Mouse (Mus musculus) large intestine, adult 2 months (tissue): ENCODE results near the gene Rilpl1. TPM values are rescaled to one million over a fixed set of nuclear protein-coding genes. Genes with fewer than 3 reads are reported as not detected.
"Not testable (repeated sequence)": the region's sequence is repeated elsewhere in the genome, so short reads cannot be mapped to it uniquely, and the experiment has no call there.

Experiments
- DNase-seq: peaks from one replicate; pipeline ENCODE4 v3.0.0-alpha.2; 2012; ENCODE audit warnings: low read depth, low spot score
- WGBS: fragments of 180-500 bp; shearing (Covaris S2); methylation state at CpG from one replicate; pipeline ENCODE4 v1.1.7; 2018; 5-methylcytosine and 5-hydroxymethylcytosine counted together
- polyA plus RNA-seq: library from polyadenylated mRNA; depleted of rRNA; stranded (reverse); fragments of >200 nt; gene quantifications from 2 replicates; pipeline ENCODE4 v1.2.3, GENCODE M21; 2012

Rilpl1 gene
- polyA plus RNA-seq, 1 experiment, result 1.8 TPM

GRCm38 (mm10) chr5:124463462-124463861, 67.7 kb downstream of the Rilpl1 start:
- WGBS, result 87% methylated on average over 5 of the region's 5 CpGs
- DNase-seq, result no peak

GRCm38 (mm10) chr5:124462297-124463025, 68.7 kb downstream of the Rilpl1 start:
- WGBS, result 84% methylated on average over 8 of the region's 8 CpGs
- no peak for DNase-seq

GRCm38 (mm10) chr5:124460922-124461321, 70.3 kb downstream of the Rilpl1 start:
- 89% methylated on average over 14 of the region's 14 CpGs for WGBS
- not testable (repeated sequence) for DNase-seq

- 92% methylated on average over 6 of the region's 6 CpGs for WGBS
- DNase-seq, result no peak
Observed at GRCm38 (mm10) chr5:124456762-124457161, 74.4 kb downstream of the Rilpl1 start.

- DNase-seq, result no peak
- 53% methylated on average over 1 of the region's 1 CpGs for WGBS
Observed at GRCm38 (mm10) chr5:124454082-124454419, 77.1 kb downstream of the Rilpl1 start.

GRCm38 (mm10) chr5:124453339-124454081, 77.7 kb downstream of the Rilpl1 start:
- WGBS, result 39% methylated on average over 13 of the region's 13 CpGs
- no peak for DNase-seq

- WGBS, result 60% methylated on average over 15 of the region's 15 CpGs
Observed at GRCm38 (mm10) chr5:124452494-124453228, 78.5 kb downstream of the Rilpl1 start.

GRCm38 (mm10) chr5:124450641-124451340, 80.4 kb downstream of the Rilpl1 start:
- WGBS, result 39% methylated on average over 16 of the region's 16 CpGs
- DNase-seq, result no peak

More at GRCm38 (mm10) chr5:124452494-124453228, 78.5 kb downstream of the Rilpl1 start:
- DNase-seq, result no peak

- WGBS, result 27% methylated on average over 7 of the region's 7 CpGs
- no peak for DNase-seq
Observed at GRCm38 (mm10) chr5:124450051-124450450, 81.1 kb downstream of the Rilpl1 start.

- WGBS, result 20% methylated on average over 6 of the region's 6 CpGs
- DNase-seq, result no peak
Observed at GRCm38 (mm10) chr5:124449494-124449893, 81.7 kb downstream of the Rilpl1 start.

- 2% methylated on average over 15 of the region's 15 CpGs for WGBS
Observed at GRCm38 (mm10) chr5:124446301-124446881, 84.8 kb downstream of the Rilpl1 start.

GRCm38 (mm10) chr5:124445621-124446293, 85.4 kb downstream of the Rilpl1 start:
- 5% methylated on average over 57 of the region's 77 CpGs for whole genome bisulfite sequencing
- no peak for DNase-seq

More at GRCm38 (mm10) chr5:124446301-124446881, 84.8 kb downstream of the Rilpl1 start:
- DNase-seq, result no peak

- WGBS, result 7% methylated on average over 63 of the region's 66 CpGs
- no peak for DNase-seq
Observed at GRCm38 (mm10) chr5:124444661-124445561, 86.3 kb downstream of the Rilpl1 start.

- 66% methylated on average over 3 of the region's 3 CpGs for WGBS
- no peak for DNase-seq
Observed at GRCm38 (mm10) chr5:124444208-124444607, 87.0 kb downstream of the Rilpl1 start.
